Mouse (Mus musculus) megakaryocyte, embryonic 14.5 days (primary cell): ENCODE results near the gene Mboat7.

Experiments used
- FLI1 ChIP-seq: IDR thresholded peaks from 2 replicates; pipeline ENCODE4 v1.6.1; 2012; ENCODE audit warnings: low read length, inconsistent platforms, mixed read lengths
- GATA1 ChIP-seq: IDR thresholded peaks from 3 replicates; pipeline ENCODE4 v1.6.1; 2012; ENCODE audit warnings: mixed read lengths, low read length, inconsistent platforms, borderline replicate concordance

- TF ChIP-seq GATA1 (no peak), FLI1 (no peak)
Observed at GRCm38 (mm10) chr7:3715249-3715648, 21.9 kb upstream of the Mboat7 start.
